Mouse (Mus musculus) retina, postnatal 1 day (tissue): ENCODE results near the gene Ola1.

Source experiments
- DNase-seq: peaks from one replicate; pipeline ENCODE4 v3.0.0-alpha.2; 2012

Gene Ola1

GRCm38 (mm10) chr2:73218913-73219312, at the start of gene Ola1:
Gene Ola1, minus strand, starts transcription at chr2:73218924.
- DNase-seq = no peak

- peak; percentile 32 for DNase-seq
These were observed 49.6 kb upstream of the Ola1 start for GRCm38 (mm10) chr2:73268281-73268680.

GRCm38 (mm10) chr2:73267818-73268217, 49.1 kb upstream of the Ola1 start:
- DNase-seq = no peak

GRCm38 (mm10) chr2:73267231-73267630, 48.5 kb upstream of the Ola1 start:
- DNase-seq = peak; percentile 31

GRCm38 (mm10) chr2:73266623-73267022, 47.9 kb upstream of the Ola1 start:
- DNase-seq = no peak

- peak; percentile 37 for DNase-seq
These were observed 47.3 kb upstream of the Ola1 start for GRCm38 (mm10) chr2:73266011-73266410.

GRCm38 (mm10) chr2:73264611-73265195, 46.0 kb upstream of the Ola1 start:
- DNase-seq = peak; percentile 40

- DNase-seq = peak; percentile 53
These were observed 45.3 kb upstream of the Ola1 start for GRCm38 (mm10) chr2:73263794-73264610.

GRCm38 (mm10) chr2:73263172-73263765, 44.5 kb upstream of the Ola1 start:
- no peak for DNase-seq

GRCm38 (mm10) chr2:73248701-73249100, 30.0 kb upstream of the Ola1 start:
- no peak for DNase-seq

- no peak for DNase-seq
These were observed 22.6 kb upstream of the Ola1 start for GRCm38 (mm10) chr2:73241299-73241698.

- no peak for DNase-seq
These were observed 12.4 kb upstream of the Ola1 start for GRCm38 (mm10) chr2:73231081-73231480.

- DNase-seq = peak; percentile 92
These were observed 4.7 kb downstream of the Ola1 start for GRCm38 (mm10) chr2:73213871-73214659.

- DNase-seq = no peak
These were observed 5.2 kb downstream of the Ola1 start for GRCm38 (mm10) chr2:73213539-73213870.

GRCm38 (mm10) chr2:73204328-73204727, 14.4 kb downstream of the Ola1 start:
- no peak for DNase-seq

- DNase-seq = no peak
These were observed 30.2 kb downstream of the Ola1 start for GRCm38 (mm10) chr2:73188488-73188887.

- DNase-seq = no peak
These were observed 33.5 kb downstream of the Ola1 start for GRCm38 (mm10) chr2:73185185-73185584.

- no peak for DNase-seq
These were observed 49.2 kb downstream of the Ola1 start for GRCm38 (mm10) chr2:73169496-73169895.

- DNase-seq = peak; percentile 68
These were observed 51.6 kb downstream of the Ola1 start for GRCm38 (mm10) chr2:73167126-73167525.

GRCm38 (mm10) chr2:73164666-73165065, 54.1 kb downstream of the Ola1 start:
- DNase-seq = no peak

GRCm38 (mm10) chr2:73160772-73161171, 58.0 kb downstream of the Ola1 start:
- no peak for DNase-seq

- DNase-seq = no peak
These were observed 61.5 kb downstream of the Ola1 start for GRCm38 (mm10) chr2:73157202-73157601.

GRCm38 (mm10) chr2:73150526-73150925, 68.2 kb downstream of the Ola1 start:
- DNase-seq = no peak
